In the genomic region with DNA sequence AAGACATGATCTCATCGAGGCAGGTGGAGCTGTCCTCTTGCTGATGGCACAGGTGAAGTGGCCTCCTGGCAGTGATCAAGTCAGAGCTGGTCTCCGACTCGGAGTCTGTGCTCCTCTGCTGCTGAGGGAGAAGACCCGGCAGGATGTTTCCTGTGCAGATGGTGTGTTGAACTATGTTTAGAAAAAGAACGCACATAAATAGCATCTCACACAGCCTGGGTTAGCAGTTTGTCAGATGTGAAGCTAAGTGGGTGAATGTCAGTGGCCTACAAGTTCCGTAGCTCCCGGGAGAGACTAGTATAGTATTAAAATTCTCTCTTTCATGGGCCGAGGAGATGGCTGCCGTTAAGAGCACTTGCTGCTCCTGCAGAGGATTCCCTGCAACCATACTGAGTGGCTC, we compare ENCODE assay signal across 11 mouse cellular contexts.
DNase-seq lines count a peak whose midpoint lies in the region; ATAC-seq and TF ChIP-seq lines count a peak whose summit lies in the region.
"Had no signal": no experiment of that assay in that cellular context is flagged by ENCODE, and none has a peak within 500 bp of the region (broad histone marks: within the 10 kb centered on the region; RNA-seq: fewer than 3 reads in every experiment).

No protein-coding gene starts in this region.

- peaks cover 11% of the 10 kb centered on the region for H3K4me1 ChIP-seq in heart, adult 2 months (ENCODE audit: control insufficient read depth, insufficient read depth, low read length)
- no peaks in the 10 kb centered on the region for H3K4me1 ChIP-seq in midbrain, embryonic 16.5 days (ENCODE audit: control insufficient read depth, insufficient read depth, low read length)
- H3K4me1 ChIP-seq in midbrain, embryonic 11.5 days (ENCODE audit: control insufficient read depth, insufficient read depth, low read length) = no peaks in the 10 kb centered on the region
- H3K4me1 ChIP-seq in heart, embryonic 16.5 days (ENCODE audit: control insufficient read depth, insufficient read depth, low read length) = peaks cover 48% of the 10 kb centered on the region
- H3K4me1 ChIP-seq: neural tube, embryonic 12.5 days had no signal

- TF ChIP-seq POLR2A in heart, adult 2 months (IDR thresholded peaks at IDR 0.05; ENCODE audit: insufficient read depth, low read depth, low read length) = no peak

- H3K27ac ChIP-seq in heart, adult 2 months = peak overlapping the region; percentile 63
- H3K27ac ChIP-seq in midbrain, embryonic 16.5 days (ENCODE audit: low read length) = no peak overlapping the region
- H3K27ac ChIP-seq in midbrain, embryonic 11.5 days (ENCODE audit: low read depth, low read length) = no peak overlapping the region
- peak overlapping the region; percentile 95 for H3K27ac ChIP-seq in heart, embryonic 16.5 days (ENCODE audit: low read length)
- H3K27ac ChIP-seq: neural tube, embryonic 12.5 days had no signal

- H3K9ac ChIP-seq in heart, adult 2 months (ENCODE audit: low read depth, low read length) = peak overlapping the region; percentile 3
- peak overlapping the region; percentile 4; the same call in 1 of the 2 replicates for H3K9ac ChIP-seq in midbrain, embryonic 16.5 days (ENCODE audit: low read depth, low read length)
- no peak overlapping the region for H3K9ac ChIP-seq in midbrain, embryonic 11.5 days (ENCODE audit: low read length)
- H3K9ac ChIP-seq in heart, embryonic 16.5 days (ENCODE audit: low read length) = peak overlapping the region; percentile 50
- H3K9ac ChIP-seq: lung, embryonic 14.5 days; neural tube, embryonic 12.5 days had no signal

- H3K27me3 ChIP-seq in heart, adult 2 months (ENCODE audit: control insufficient read depth, insufficient read depth, low read length) = no peaks in the 10 kb centered on the region
- no peaks in the 10 kb centered on the region for H3K27me3 ChIP-seq in midbrain, embryonic 16.5 days (ENCODE audit: control insufficient read depth, insufficient read depth, low read depth, low read length)
- no peaks in the 10 kb centered on the region for H3K27me3 ChIP-seq in midbrain, embryonic 11.5 days (ENCODE audit: control insufficient read depth, insufficient read depth, low read length)
- H3K27me3 ChIP-seq in heart, embryonic 16.5 days (ENCODE audit: control insufficient read depth, insufficient read depth, low read length) = no peaks in the 10 kb centered on the region
- H3K27me3 ChIP-seq: neural tube, embryonic 12.5 days had no signal

- H3K79me2 ChIP-seq in heart, adult 2 months (replicated peaks; ENCODE audit: control insufficient read depth, insufficient read depth, low read length) = no peaks in the 10 kb centered on the region

- no peak overlapping the region for H3K4me3 ChIP-seq in heart, adult 2 months
- no peak overlapping the region for H3K4me3 ChIP-seq in midbrain, embryonic 16.5 days (ENCODE audit: low read depth, low read length)
- no peak overlapping the region for H3K4me3 ChIP-seq in midbrain, embryonic 11.5 days (ENCODE audit: low read depth, low read length)
- no peak overlapping the region for H3K4me3 ChIP-seq in heart, embryonic 16.5 days (ENCODE audit: low read length)
- H3K4me3 ChIP-seq: neural tube, embryonic 12.5 days had no signal

- ATAC-seq in midbrain, embryonic 16.5 days = no peak
- ATAC-seq in midbrain, embryonic 11.5 days (ENCODE audit: low FRiP score) = no peak
- 0 out of 2 replicates have a peak, but pooled peaks have one; percentile 15 for ATAC-seq in heart, embryonic 16.5 days (replicated peaks; ENCODE audit: extremely low read depth, insufficient read depth, low FRiP score)
- ATAC-seq: CD4-positive, CD25-positive, alpha-beta regulatory T cell, adult 4 months had no signal

- no peak for TF ChIP-seq CTCF in heart, adult 2 months (IDR thresholded peaks at IDR 0.05)

- H3K36me3 ChIP-seq in heart, adult 2 months (ENCODE audit: control insufficient read depth, insufficient read depth, low read length) = no peaks in the 10 kb centered on the region
- no peaks in the 10 kb centered on the region for H3K36me3 ChIP-seq in midbrain, embryonic 16.5 days (ENCODE audit: control insufficient read depth, insufficient read depth, low read length)
- peaks cover 15% of the 10 kb centered on the region; the same call in 1 of the 2 replicates for H3K36me3 ChIP-seq in midbrain, embryonic 11.5 days (ENCODE audit: control insufficient read depth, insufficient read depth, low read length)
- H3K36me3 ChIP-seq in heart, embryonic 16.5 days (ENCODE audit: control insufficient read depth, insufficient read depth) = peaks cover 20% of the 10 kb centered on the region

- no peak for TF ChIP-seq EP300 in heart, adult 2 months (IDR thresholded peaks at IDR 0.05; ENCODE audit: insufficient read depth, low read depth, low read length)

- 20% methylated on average over 9 of the region's 9 CpGs for WGBS in heart, adult 2 months
- 76% methylated on average over 9 of the region's 9 CpGs for WGBS in midbrain, embryonic 16.5 days
- 76% methylated on average over 9 of the region's 9 CpGs for WGBS in midbrain, embryonic 11.5 days
- 22% methylated on average over 9 of the region's 9 CpGs for WGBS in heart, embryonic 16.5 days

- H3K4me2 ChIP-seq in midbrain, embryonic 16.5 days (ENCODE audit: low read length) = no peak overlapping the region
- no peak overlapping the region for H3K4me2 ChIP-seq in midbrain, embryonic 11.5 days
- peak overlapping the region; percentile 43 for H3K4me2 ChIP-seq in heart, embryonic 16.5 days (ENCODE audit: low read depth, low read length)
- H3K4me2 ChIP-seq: lung, embryonic 14.5 days; neural tube, embryonic 12.5 days had no signal

- intact Hi-C loops in heart, adult 2 months (cut with DNase I) = loop anchor here (5.0 kb wide), 1 partner anchor 203 kb away; no protein-coding TSS in a partner anchor

- no peaks in the 10 kb centered on the region for H3K9me3 ChIP-seq in midbrain, embryonic 16.5 days (replicated peaks; ENCODE audit: control insufficient read depth, low read length, poor library complexity, severe bottlenecking)
- H3K9me3 ChIP-seq in midbrain, embryonic 11.5 days (ENCODE audit: control insufficient read depth, low read length) = no peaks in the 10 kb centered on the region
- no peaks in the 10 kb centered on the region for H3K9me3 ChIP-seq in heart, embryonic 16.5 days (replicated peaks; ENCODE audit: control insufficient read depth, low read length)
- H3K9me3 ChIP-seq: neural tube, embryonic 12.5 days had no signal

- no peak for DNase-seq in heart, adult 2 months
- no peak for DNase-seq in heart, adult 18-20 months
- no peak for DNase-seq in midbrain, embryonic 11.5 days (ENCODE audit: low spot score, missing footprints)
- no peak for DNase-seq in kidney, adult 9 months
- no peak for DNase-seq in urinary bladder, postnatal 36 days (ENCODE audit: low spot score in 2 of 2)
- DNase-seq: kidney, adult 8-10 months; lung, embryonic 14.5 days had no signal

Comparison
In these comparisons a context has a peak if more than half of its experiments do, and no peak if none do; other contexts are left out.
1. H3K27ac ChIP-seq: peak in heart, adult 2 months (single experiment) and heart, embryonic 16.5 days (single experiment); none in midbrain, embryonic 16.5 days (single experiment) and midbrain, embryonic 11.5 days (single experiment).